Mouse (Mus musculus) neural tube, embryonic 14.5 days (tissue): ENCODE results near the gene Pifo. TPM values are rescaled to one million over a fixed set of nuclear protein-coding genes. Genes with fewer than 3 reads are reported as not detected.
"Not testable (repeated sequence)": the region's sequence is repeated elsewhere in the genome, so short reads cannot be mapped to it uniquely, and the experiment has no call there.

Experiments
- ATAC-seq: fragments of 200-750 bp; cut with Nextera tagmentation; 2 replicates; pipeline ENCODE4 v1.8.0; 2017; ENCODE audit warnings: low read depth, mild to moderate bottlenecking, moderate TSS enrichment, moderate library complexity
- H3K27ac ChIP-seq: fragments of 300-500 bp; sonication (generic); 2 replicates; pipeline ENCODE4 v1.5.1; 2014; ENCODE audit warnings: low read depth, mild to moderate bottlenecking, control low read depth, low read length, moderate library complexity, mixed read lengths
- H3K27me3 ChIP-seq: fragments of 300-500 bp; sonication (generic); 2 replicates; pipeline ENCODE4 v1.6.1; 2014; ENCODE audit warnings: low read length; ENCODE audit not compliant: control insufficient read depth, insufficient read depth
- H3K36me3 ChIP-seq: fragments of 300-500 bp; sonication (generic); 2 replicates; pipeline ENCODE4 v1.6.1; 2014; ENCODE audit warnings: low read length, mixed read lengths; ENCODE audit not compliant: control insufficient read depth, insufficient read depth
- H3K4me1 ChIP-seq: fragments of 300-500 bp; sonication (generic); 2 replicates; pipeline ENCODE4 v1.6.1; 2014; ENCODE audit warnings: low read length; ENCODE audit not compliant: control insufficient read depth, insufficient read depth
- H3K4me2 ChIP-seq: fragments of 300-500 bp; sonication (generic); 2 replicates; pipeline ENCODE4 v1.6.1; 2014; ENCODE audit warnings: mild to moderate bottlenecking, low read depth, low read length, control low read depth
- H3K4me3 ChIP-seq: fragments of 300-500 bp; sonication (generic); 2 replicates; pipeline ENCODE4 v1.5.1; 2014; ENCODE audit warnings: low read depth, low read length, control low read depth, mixed read lengths
- H3K9ac ChIP-seq: fragments of 300-500 bp; sonication (generic); replicated peaks from 2 replicates; pipeline ENCODE4 v1.6.1; 2014; ENCODE audit warnings: low read depth, mild to moderate bottlenecking, control low read depth, low read length, mixed read lengths
- H3K9me3 ChIP-seq: fragments of 300-500 bp; sonication (generic); 2 replicates; pipeline ENCODE4 v1.6.1; 2016; ENCODE audit warnings: low read length; ENCODE audit not compliant: control insufficient read depth
- WGBS: fragments of 180-500 bp; shearing (Covaris S2); extraction: QIAGEN DNeasy Blood & Tissue Kit; methylation state at CpG from one replicate; pipeline ENCODE4 v1.1.7; 2014; 5-methylcytosine and 5-hydroxymethylcytosine counted together
- polyA plus RNA-seq: library from polyadenylated mRNA; unstranded; fragments of >200 nt; fragmentation: Nextera tagmentation; extraction: Ambion mirVana; gene quantifications from 2 replicates; pipeline ENCODE4 v1.2.1, GENCODE M21; 2014

The Pifo gene
- 3.1 and 3.6 TPM in 2 replicates for polyA plus RNA-seq

DNA sequence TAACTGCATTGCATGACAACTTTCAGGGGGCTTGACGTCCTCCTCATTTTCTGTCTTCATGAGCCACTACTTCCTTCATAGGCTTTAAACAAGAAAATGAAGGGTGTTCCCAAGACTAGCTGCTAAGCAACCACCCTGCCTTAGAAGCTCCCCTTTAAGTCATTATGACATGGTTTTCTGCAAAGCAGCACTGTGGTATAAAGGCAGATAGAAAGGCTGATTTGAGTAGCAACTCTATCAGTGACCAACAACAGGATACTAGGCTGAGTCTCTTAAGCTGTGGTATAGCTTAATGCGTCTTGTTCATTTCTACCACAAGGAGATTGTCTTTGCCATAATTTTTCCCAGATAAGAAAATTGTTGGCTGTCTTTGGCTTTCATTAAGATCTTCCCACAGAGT, at the start of gene Pifo:
Gene Pifo, minus strand, starts transcription at position 101 of the 400 bp plus-strand sequence.
- no peaks in the 10 kb centered on the region for H3K36me3 ChIP-seq
- no peak for ATAC-seq
- H3K9ac ChIP-seq: no peak within 1 kb of the TSS
- H3K4me1 ChIP-seq: no peaks in the 10 kb centered on the region
- no peaks in the 10 kb centered on the region for H3K9me3 ChIP-seq
- H3K27ac ChIP-seq: no peak within 1 kb of the TSS
- no peak within 1 kb of the TSS for H3K4me2 ChIP-seq
- WGBS: 100% methylated on average over 2 of the region's 2 CpGs
- H3K27me3 ChIP-seq: no peaks in the 10 kb centered on the region
- H3K4me3 ChIP-seq: no peak within 1 kb of the TSS

- Histone ChIP-seq H3K27ac (no peak overlapping the region), H3K9me3 (no peaks in the 10 kb centered on the region), H3K36me3 (no peaks in the 10 kb centered on the region), H3K4me3 (no peak overlapping the region), H3K4me1 (no peaks in the 10 kb centered on the region), H3K4me2 (no peak overlapping the region), H3K9ac (no peak overlapping the region), H3K27me3 (no peaks in the 10 kb centered on the region)
- no peak for ATAC-seq
- 85% methylated on average over 3 of the region's 3 CpGs for WGBS
These were observed 43.5 kb upstream of the Pifo start for GRCm38 (mm10) chr3:106057966-106058365.

DNA sequence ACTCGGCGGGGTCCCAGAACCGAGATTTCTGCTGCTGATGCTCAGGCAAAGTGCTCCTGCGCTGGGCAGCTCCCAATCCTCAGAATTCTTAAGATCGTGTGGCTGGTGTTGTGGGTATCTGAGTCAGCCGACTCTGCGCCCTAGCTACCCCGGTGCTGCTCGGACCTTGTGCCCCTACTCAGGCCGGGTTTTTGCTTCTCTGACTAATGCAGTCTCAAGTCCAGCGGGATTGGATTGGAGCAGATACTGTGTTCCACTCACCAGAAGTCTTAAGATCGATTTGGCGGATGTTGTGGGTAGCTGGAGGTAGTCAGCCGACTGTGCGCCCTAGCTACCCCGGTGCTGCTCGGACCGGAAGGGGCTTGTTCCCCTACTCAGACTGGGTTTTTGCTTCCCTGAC, 37.5 kb upstream of the Pifo start:
- no peaks in the 10 kb centered on the region for H3K36me3 ChIP-seq
- no peak overlapping the region for H3K4me3 ChIP-seq
- no peaks in the 10 kb centered on the region for H3K27me3 ChIP-seq
- H3K9me3 ChIP-seq: no peaks in the 10 kb centered on the region
- no peak for ATAC-seq
- H3K27ac ChIP-seq: no peak overlapping the region
- WGBS: 70% methylated on average over 18 of the region's 18 CpGs
- H3K9ac ChIP-seq: no peak overlapping the region
- H3K4me2 ChIP-seq: no peak overlapping the region
- no peaks in the 10 kb centered on the region for H3K4me1 ChIP-seq

- H3K4me2 ChIP-seq: no peak overlapping the region
- H3K4me1 ChIP-seq: no peaks in the 10 kb centered on the region
- WGBS: 91% methylated on average over 2 of the region's 2 CpGs
- no peaks in the 10 kb centered on the region for H3K36me3 ChIP-seq
- H3K9me3 ChIP-seq: no peaks in the 10 kb centered on the region
- no peak overlapping the region for H3K27ac ChIP-seq
- no peak overlapping the region for H3K9ac ChIP-seq
- ATAC-seq: no peak
- H3K27me3 ChIP-seq: no peaks in the 10 kb centered on the region
- no peak overlapping the region for H3K4me3 ChIP-seq
These were observed 25.9 kb upstream of the Pifo start for GRCm38 (mm10) chr3:106040306-106040705.

GRCm38 (mm10) chr3:106032781-106033180, 18.3 kb upstream of the Pifo start, which contains the start of gene Chil5:
TSS of gene Chil5 (minus strand) at chr3:106032814.
- Histone ChIP-seq H3K27me3 (no peaks in the 10 kb centered on the region), H3K27ac (no peak within 1 kb of the TSS), H3K36me3 (no peaks in the 10 kb centered on the region), H3K4me1 (no peaks in the 10 kb centered on the region), H3K4me2 (no peak within 1 kb of the TSS), H3K4me3 (no peak within 1 kb of the TSS), H3K9me3 (no peaks in the 10 kb centered on the region), H3K9ac (no peak within 1 kb of the TSS)
- ATAC-seq: no peak
- WGBS: 84% methylated on average over 1 of the region's 1 CpGs

DNA sequence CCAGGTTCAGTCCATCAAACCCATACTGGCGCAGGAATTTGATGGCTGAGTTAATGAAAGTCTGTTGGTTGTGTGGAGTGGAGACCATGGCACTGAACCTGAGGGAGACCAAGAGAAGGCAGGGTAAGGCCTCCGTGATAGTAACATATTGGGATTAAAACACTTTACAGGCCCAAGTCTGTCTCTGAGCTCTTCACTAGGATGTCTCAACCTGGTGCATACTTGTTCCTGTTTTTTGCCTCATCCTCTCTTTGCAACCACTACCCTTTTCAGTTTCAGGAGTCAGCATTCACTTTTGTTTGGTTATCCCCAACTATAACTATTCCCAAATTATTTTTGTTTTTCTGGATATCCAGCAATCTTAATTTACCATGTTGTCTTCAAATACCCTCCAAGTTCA, 9.7 kb upstream of the Pifo start:
- Histone ChIP-seq H3K9ac (no peak overlapping the region), H3K9me3 (no peaks in the 10 kb centered on the region), H3K4me2 (no peak overlapping the region), H3K4me3 (no peak overlapping the region), H3K27me3 (no peaks in the 10 kb centered on the region), H3K27ac (no peak overlapping the region), H3K36me3 (no peaks in the 10 kb centered on the region), H3K4me1 (no peaks in the 10 kb centered on the region)
- ATAC-seq: no peak
- WGBS: 87% methylated on average over 2 of the region's 2 CpGs

- no peaks in the 10 kb centered on the region for H3K36me3 ChIP-seq
- no peak overlapping the region for H3K4me3 ChIP-seq
- H3K4me2 ChIP-seq: no peak overlapping the region
- no peak overlapping the region for H3K27ac ChIP-seq
- no peak overlapping the region for H3K9ac ChIP-seq
- H3K9me3 ChIP-seq: no peaks in the 10 kb centered on the region
- no peaks in the 10 kb centered on the region for H3K4me1 ChIP-seq
- ATAC-seq: no peak
- H3K27me3 ChIP-seq: no peaks in the 10 kb centered on the region
These were observed 7.4 kb upstream of the Pifo start for GRCm38 (mm10) chr3:106021840-106022239.

DNA sequence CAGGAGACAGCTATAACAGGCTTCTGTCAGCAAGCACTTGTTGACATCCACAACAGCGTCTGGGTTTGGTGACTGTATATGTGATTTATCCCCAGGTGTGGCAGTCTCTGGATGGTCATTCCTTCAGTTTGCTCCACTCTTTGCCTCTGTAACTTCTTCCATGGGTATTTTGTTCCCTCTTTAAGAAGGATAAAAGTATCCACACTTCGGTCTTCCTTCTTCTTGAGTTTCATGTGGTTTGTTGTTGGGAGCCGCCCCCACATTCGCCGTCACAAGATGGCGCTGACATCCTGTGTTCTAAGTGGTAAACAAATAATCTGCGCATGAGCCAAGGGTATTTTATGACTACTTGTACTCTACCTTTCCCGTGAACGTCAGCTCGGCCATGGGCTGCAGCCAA, 11.1 kb downstream of the Pifo start:
- H3K27ac ChIP-seq, H3K36me3 ChIP-seq, H3K4me3 ChIP-seq, H3K27me3 ChIP-seq, H3K9me3 ChIP-seq, ATAC-seq, H3K4me1 ChIP-seq, H3K4me2 ChIP-seq, H3K9ac ChIP-seq: not testable (repeated sequence)
- WGBS: 71% methylated on average over 9 of the region's 10 CpGs

- H3K9ac ChIP-seq: 0 out of 2 replicates have a peak overlapping the region, but pooled peaks have one; percentile 21
- H3K27ac ChIP-seq: no peak overlapping the region
- no peaks in the 10 kb centered on the region for H3K27me3 ChIP-seq
- no peaks in the 10 kb centered on the region for H3K4me1 ChIP-seq
- H3K4me3 ChIP-seq: peak overlapping the region; percentile 9; the same call in 1 of the 2 replicates
- no peaks in the 10 kb centered on the region for H3K9me3 ChIP-seq
- H3K4me2 ChIP-seq: peak overlapping the region; percentile 42
- peak; percentile 91; the same call in 1 of the 2 replicates for ATAC-seq
- no peaks in the 10 kb centered on the region for H3K36me3 ChIP-seq
- WGBS: 22% methylated on average over 17 of the region's 17 CpGs
These were observed 12.8 kb downstream of the Pifo start for GRCm38 (mm10) chr3:106001416-106002370.
